Mouse (Mus musculus): ENCODE results near the gene Rbm26. TPM values are rescaled to one million over a fixed set of nuclear protein-coding genes. Genes with fewer than 3 reads are reported as not detected.

The Rbm26 gene
- polyA plus RNA-seq (2015; fragmentation: Nextera tagmentation; extraction: Ambion mirVana), result 38.1 and 43.6 TPM in 2 replicates

DNA sequence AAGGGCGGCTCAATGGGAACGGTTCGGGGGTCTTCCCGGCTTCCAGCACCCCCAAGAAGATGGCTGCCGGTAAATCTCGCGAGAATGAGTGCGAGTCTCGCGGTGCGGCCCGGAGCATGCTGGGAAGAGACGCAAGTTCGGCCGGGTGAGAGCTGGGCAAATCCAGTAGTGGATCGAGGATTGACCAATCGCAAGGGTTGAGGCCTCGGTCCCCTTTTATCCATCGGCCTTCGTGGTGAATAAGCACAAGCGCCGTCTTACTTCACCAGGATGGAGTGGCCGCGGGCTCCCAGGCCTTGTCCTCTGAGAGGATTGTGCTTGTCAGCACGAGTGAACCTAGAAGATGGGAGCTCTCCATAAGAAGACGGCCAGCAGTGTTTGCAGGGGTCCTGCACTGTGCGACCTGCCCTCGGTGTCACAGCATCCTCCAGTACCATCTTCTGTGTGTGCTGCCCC lies at the start of gene Rbm26:
Rbm26 (minus strand) TSS at position 90 of the 456 bp plus-strand sequence.
- Histone ChIP-seq H3K9ac (replicated peaks) (peak within 1 kb of the TSS; percentile 98), H3K4me2 (replicated peaks) (peak within 1 kb of the TSS; percentile 84), H3K36me3 (no peaks in the 10 kb centered on the region), H3K27me3 (no peaks in the 10 kb centered on the region), H3K4me1 (replicated peaks) (peaks cover 31% of the 10 kb centered on the region), H3K27ac (peak within 1 kb of the TSS; percentile 96), H3K9me3 (no peaks in the 10 kb centered on the region), H3K4me3 (replicated peaks) (peak within 1 kb of the TSS; percentile 97)
- WGBS, result under 1% methylated on average over 28 of the region's 28 CpGs
- peak; percentile 98 for ATAC-seq

DNA sequence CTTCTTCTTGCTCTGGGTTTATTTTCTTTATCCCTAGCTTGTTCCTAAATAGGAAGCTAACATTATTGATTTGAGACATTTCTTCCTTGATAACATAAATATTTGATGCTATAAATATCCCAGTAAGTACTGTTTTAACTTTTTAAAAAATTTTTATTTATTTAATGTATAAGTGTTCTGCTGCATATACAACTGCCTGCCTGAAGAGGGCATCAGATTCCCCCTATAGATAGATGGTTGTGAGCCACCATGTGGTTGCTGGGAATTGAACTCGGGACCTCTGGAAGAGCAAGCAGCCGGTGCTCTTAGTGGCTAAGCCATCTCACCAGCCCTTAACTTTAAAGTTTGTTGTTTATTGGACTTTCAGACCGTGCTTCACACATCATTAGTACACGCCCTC lies 48.7 kb upstream of the Rbm26 start:
- H3K36me3 ChIP-seq, result no peaks in the 10 kb centered on the region
- H3K4me1 ChIP-seq (replicated peaks), result no peaks in the 10 kb centered on the region
- no peaks in the 10 kb centered on the region for H3K9me3 ChIP-seq
- no peak overlapping the region for H3K9ac ChIP-seq (replicated peaks)
- no peaks in the 10 kb centered on the region for H3K27me3 ChIP-seq
- H3K4me3 ChIP-seq (replicated peaks), result no peak overlapping the region
- H3K27ac ChIP-seq, result no peak overlapping the region
- WGBS, result 92% methylated on average over 4 of the region's 4 CpGs
- H3K4me2 ChIP-seq (replicated peaks), result no peak overlapping the region
- no peak for ATAC-seq

DNA sequence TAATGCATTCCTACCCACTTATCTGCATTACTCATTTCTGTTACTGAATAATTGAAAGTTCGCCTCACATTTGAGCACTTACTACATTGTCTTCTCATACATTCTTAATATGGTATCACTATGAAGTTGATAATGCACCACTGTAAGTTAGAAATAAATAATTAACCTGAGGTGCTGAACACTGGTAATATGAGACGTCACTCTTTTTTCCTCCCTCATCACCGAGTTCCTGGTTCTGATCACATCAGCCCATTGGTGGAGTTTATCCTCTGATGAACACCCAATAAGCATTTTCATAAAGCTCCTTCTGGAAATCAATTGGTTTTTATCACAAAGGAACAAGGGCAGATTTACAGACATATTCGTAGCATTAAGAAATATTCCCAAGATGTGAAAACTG lies 45.1 kb upstream of the Rbm26 start:
- no peak for ATAC-seq
- Histone ChIP-seq H3K27ac (no peak overlapping the region), H3K9me3 (no peaks in the 10 kb centered on the region), H3K9ac (replicated peaks) (no peak overlapping the region), H3K27me3 (no peaks in the 10 kb centered on the region), H3K4me1 (replicated peaks) (no peaks in the 10 kb centered on the region), H3K36me3 (no peaks in the 10 kb centered on the region), H3K4me2 (replicated peaks) (no peak overlapping the region), H3K4me3 (replicated peaks) (no peak overlapping the region)
- WGBS, result 88% methylated on average over 4 of the region's 4 CpGs

DNA sequence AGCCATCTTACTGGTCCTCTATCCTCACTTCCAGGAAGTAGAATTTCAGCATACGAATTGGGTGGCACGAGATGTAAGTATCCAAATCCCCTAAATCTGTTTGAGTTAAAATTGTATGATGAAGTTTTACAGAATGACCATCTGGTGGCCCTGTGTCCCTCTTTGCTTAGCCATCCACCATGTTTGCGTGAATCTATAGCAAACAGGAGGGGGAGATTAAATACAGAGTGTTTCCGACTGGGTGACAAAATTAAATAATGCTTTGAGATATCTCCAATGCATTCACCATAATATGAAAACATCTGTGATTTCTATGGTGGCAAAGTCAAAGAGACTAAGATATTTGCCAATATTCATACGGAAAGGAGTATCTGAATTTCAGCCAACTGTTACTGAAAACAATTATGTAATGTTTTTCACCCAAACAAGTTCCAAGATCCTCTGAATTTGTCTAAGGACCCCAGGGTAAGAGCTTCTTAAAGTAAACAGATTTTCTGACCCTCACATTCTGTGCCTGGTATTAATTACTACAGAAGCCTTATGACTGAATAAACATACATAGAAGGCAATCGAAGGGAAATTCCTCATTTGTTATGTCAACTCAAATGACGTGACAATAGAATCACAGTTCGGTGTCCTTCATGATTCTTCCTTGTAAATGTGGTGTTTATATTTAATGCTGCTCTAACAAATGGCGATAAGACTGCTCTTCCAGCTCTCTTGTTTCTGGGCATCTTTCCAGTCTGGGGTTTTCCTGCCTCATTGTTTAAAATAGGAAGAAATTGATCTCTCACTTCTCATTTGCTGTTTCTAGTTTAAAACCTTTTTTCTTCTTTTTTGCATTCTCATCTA lies 42.6 kb upstream of the Rbm26 start:
- H3K4me3 ChIP-seq (replicated peaks), result no peak overlapping the region
- H3K4me2 ChIP-seq (replicated peaks), result no peak overlapping the region
- H3K4me1 ChIP-seq (replicated peaks), result no peaks in the 10 kb centered on the region
- no peak for ATAC-seq
- H3K27me3 ChIP-seq, result no peaks in the 10 kb centered on the region
- WGBS, result 91% methylated on average over 9 of the region's 9 CpGs
- H3K27ac ChIP-seq, result no peak overlapping the region
- no peaks in the 10 kb centered on the region for H3K9me3 ChIP-seq
- no peak overlapping the region for H3K9ac ChIP-seq (replicated peaks)
- H3K36me3 ChIP-seq, result no peaks in the 10 kb centered on the region

DNA sequence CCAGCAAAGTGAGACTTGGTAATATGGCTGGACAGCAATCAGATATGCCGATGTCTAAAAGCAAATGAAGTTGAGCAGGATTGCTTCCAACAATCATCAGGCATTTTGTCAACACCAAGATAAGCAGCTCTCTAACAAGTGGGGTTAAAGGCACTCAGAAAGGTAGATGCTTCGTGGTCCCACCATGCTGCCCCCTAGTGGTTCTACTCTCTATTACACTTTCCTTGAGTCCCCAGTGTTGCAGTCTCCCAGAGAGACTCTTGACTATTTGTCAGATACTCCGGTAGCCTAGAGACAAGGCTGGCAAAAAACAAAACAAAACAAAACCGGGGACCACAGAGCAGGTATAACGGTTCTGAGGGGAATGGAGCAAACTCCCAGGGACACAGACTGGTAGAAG lies 21.3 kb upstream of the Rbm26 start:
- Histone ChIP-seq H3K27ac (no peak overlapping the region), H3K27me3 (no peaks in the 10 kb centered on the region), H3K9me3 (no peaks in the 10 kb centered on the region), H3K4me3 (replicated peaks) (no peak overlapping the region), H3K4me2 (replicated peaks) (no peak overlapping the region), H3K9ac (replicated peaks) (no peak overlapping the region), H3K4me1 (replicated peaks) (no peaks in the 10 kb centered on the region), H3K36me3 (no peaks in the 10 kb centered on the region)
- ATAC-seq, result no peak
- 59% methylated on average over 5 of the region's 5 CpGs for WGBS

DNA sequence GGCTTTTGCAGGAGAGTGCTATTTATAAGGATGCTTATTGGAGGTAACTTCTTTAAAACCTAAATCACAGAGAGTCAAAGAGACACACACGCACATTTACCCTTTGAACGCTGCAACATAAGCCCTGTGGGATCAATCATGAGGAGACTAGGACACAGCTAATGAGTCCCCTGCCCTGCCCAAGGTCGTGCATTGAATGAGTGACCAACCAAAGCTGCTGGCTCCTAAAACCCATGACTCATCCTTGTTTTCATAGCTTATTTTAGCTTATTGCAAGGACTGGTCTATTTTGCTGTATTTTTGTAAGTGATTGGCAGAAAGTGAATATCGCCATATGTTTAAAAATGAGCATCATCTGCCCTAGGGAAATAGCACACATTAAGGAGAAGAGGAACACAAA lies 17.6 kb upstream of the Rbm26 start:
- 65% methylated on average over 4 of the region's 4 CpGs for WGBS
- no peak overlapping the region for H3K9ac ChIP-seq (replicated peaks)
- no peaks in the 10 kb centered on the region for H3K27me3 ChIP-seq
- no peak for ATAC-seq
- H3K4me2 ChIP-seq (replicated peaks), result no peak overlapping the region
- no peaks in the 10 kb centered on the region for H3K4me1 ChIP-seq (replicated peaks)
- no peaks in the 10 kb centered on the region for H3K36me3 ChIP-seq
- H3K27ac ChIP-seq, result no peak overlapping the region
- no peaks in the 10 kb centered on the region for H3K9me3 ChIP-seq
- no peak overlapping the region for H3K4me3 ChIP-seq (replicated peaks)

DNA sequence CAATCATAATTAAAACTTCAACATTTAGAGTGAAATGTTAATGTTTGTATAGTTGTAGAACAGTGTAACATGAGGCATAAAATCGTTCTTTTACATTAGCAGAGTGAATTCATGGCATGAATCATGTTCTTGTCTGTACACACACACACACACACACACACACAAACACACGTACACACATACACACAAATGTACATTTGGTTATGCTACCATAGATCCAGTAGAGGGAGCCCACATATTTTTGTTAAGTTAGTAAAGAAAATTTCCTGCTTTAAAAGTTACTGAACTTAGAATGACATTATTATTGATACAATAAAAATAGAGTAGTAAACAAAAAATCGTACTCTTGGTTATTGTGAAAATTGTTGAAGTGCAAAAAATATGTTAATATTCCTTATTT lies 7.7 kb upstream of the Rbm26 start:
- H3K4me3 ChIP-seq (replicated peaks), result no peak overlapping the region
- no peak overlapping the region for H3K9ac ChIP-seq (replicated peaks)
- H3K9me3 ChIP-seq, result no peaks in the 10 kb centered on the region
- ATAC-seq, result no peak
- H3K36me3 ChIP-seq, result no peaks in the 10 kb centered on the region
- no peak overlapping the region for H3K27ac ChIP-seq
- WGBS, result 84% methylated on average over 3 of the region's 3 CpGs
- no peak overlapping the region for H3K4me2 ChIP-seq (replicated peaks)
- H3K27me3 ChIP-seq, result no peaks in the 10 kb centered on the region
- no peaks in the 10 kb centered on the region for H3K4me1 ChIP-seq (replicated peaks)

DNA sequence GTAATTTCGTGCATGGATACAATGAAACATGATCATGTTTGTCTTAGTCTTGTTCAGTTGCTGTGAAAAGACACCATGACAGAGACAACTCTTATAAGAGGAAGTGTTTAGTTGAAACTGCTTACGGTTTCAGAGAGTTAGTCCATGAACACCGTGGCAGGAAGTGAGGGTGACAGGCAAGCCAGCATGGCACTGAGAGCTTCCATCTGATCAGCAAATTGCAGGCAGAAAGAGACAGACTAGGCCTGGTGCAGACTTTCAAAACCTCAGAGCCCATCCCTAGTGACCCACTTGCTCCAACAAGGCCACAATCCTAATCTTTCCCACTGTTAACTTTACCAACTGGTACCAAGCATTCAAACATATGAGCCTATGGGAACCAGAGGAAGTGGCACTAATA lies 5.7 kb upstream of the Rbm26 start:
- Histone ChIP-seq H3K27me3 (no peaks in the 10 kb centered on the region), H3K4me3 (replicated peaks) (no peak overlapping the region), H3K4me1 (replicated peaks) (no peaks in the 10 kb centered on the region), H3K9ac (replicated peaks) (no peak overlapping the region), H3K27ac (no peak overlapping the region), H3K9me3 (no peaks in the 10 kb centered on the region), H3K36me3 (no peaks in the 10 kb centered on the region), H3K4me2 (replicated peaks) (no peak overlapping the region)
- WGBS, result 81% methylated on average over 3 of the region's 3 CpGs
- no peak for ATAC-seq

DNA sequence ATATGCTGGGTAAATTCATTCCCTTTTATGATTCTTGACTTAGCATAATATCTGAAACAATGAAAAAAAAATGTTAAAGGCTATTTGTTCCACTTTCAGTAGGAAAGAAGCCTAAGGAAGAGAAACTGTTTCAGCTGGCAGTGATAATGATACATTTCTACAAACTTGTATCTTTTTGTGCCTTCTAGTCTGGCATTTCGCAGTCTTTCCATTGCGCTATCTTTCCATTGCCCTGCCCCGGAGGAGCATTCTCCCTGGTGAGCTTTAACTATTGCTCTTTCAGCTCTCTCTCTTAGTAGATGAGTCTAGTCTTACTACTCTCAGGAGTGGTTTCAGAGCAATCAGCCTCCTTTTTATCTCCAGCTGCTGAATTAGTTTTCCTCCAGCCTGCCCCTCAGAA lies 2.6 kb upstream of the Rbm26 start:
- no peak for ATAC-seq
- WGBS, result 93% methylated on average over 3 of the region's 3 CpGs
- Histone ChIP-seq H3K27me3 (no peaks in the 10 kb centered on the region), H3K4me1 (replicated peaks) (peaks cover 14% of the 10 kb centered on the region), H3K9ac (replicated peaks) (no peak overlapping the region), H3K27ac (no peak overlapping the region), H3K9me3 (no peaks in the 10 kb centered on the region), H3K4me3 (replicated peaks) (no peak overlapping the region), H3K36me3 (no peaks in the 10 kb centered on the region), H3K4me2 (replicated peaks) (no peak overlapping the region)

DNA sequence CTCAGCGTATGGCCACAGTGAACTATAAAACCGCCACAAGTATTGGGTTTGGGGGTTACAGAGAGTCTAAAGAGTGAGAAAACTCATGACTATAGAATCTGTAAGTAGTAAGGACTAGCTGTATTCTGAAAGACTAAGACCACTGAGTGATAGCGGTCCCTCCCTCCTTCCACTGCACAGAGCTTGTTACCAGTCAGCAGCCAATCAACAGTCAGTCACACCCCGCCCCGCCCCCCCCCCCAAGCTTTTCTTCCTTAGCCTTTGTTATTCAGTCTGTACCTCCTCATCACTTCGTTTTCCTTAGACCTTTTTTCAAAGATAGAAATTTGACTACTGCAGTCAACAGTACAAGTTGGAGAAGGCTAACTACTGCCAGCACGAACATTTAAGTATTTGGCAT lies 1.9 kb upstream of the Rbm26 start:
- Histone ChIP-seq H3K4me2 (replicated peaks) (no peak overlapping the region), H3K27ac (no peak overlapping the region)

DNA sequence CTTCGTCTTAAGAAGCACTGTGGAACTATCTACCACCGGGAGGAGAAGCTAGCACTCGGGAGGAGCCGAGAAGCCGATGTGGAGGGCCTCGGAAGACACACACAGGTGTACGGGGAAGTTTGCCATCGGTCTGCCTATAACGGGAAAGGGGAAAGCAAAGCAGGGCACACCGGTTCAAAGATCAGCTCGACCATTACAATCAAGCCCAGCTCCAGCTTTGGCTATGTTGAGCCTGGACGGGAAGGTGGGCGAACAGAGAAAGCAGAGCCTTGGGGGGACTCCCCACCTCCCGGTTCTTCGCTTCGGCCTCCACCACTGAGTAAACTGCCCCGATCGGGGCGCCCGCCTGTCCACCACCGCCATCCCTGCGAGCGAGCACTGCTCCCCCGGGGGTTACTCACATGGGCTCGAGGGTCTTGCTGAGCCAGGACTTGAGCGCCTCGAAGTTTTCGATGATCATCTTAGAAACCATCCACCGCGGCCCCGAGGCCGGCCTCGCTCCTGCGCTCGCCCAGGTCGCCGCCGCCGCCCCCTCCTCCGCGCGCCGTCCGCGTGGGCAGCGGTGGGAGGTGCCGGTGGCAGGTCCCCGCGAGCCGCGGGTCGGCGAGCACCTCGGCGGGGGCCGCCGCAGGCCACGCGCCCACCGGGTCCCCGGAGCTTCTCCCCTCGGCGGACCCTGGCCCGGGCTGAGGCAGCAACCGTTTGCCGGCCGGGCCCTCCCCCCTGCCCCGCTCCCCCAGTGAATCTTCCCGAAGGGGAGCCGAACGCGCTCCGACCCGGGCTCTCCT lies 552 bp downstream of the Rbm26 start:
- no peaks in the 10 kb centered on the region for H3K9me3 ChIP-seq
- no peaks in the 10 kb centered on the region for H3K36me3 ChIP-seq
- peak; percentile 88 for ATAC-seq
- no peaks in the 10 kb centered on the region for H3K27me3 ChIP-seq
- WGBS, result under 1% methylated on average over 56 of the region's 74 CpGs
- peak overlapping the region; percentile 96 for H3K27ac ChIP-seq
- H3K4me1 ChIP-seq (replicated peaks), result peaks cover 33% of the 10 kb centered on the region
- H3K4me2 ChIP-seq (replicated peaks), result peak overlapping the region; percentile 84
- H3K9ac ChIP-seq (replicated peaks), result peak overlapping the region; percentile 98
- peak overlapping the region; percentile 97 for H3K4me3 ChIP-seq (replicated peaks)

More for the DNA sequence above, 1.9 kb upstream of the Rbm26 start:
- no peak for ATAC-seq
- no peaks in the 10 kb centered on the region for H3K9me3 ChIP-seq
- 47% methylated on average over 7 of the region's 7 CpGs for WGBS
- peaks cover 18% of the 10 kb centered on the region for H3K4me1 ChIP-seq (replicated peaks)
- no peak overlapping the region for H3K9ac ChIP-seq (replicated peaks)
- H3K36me3 ChIP-seq, result no peaks in the 10 kb centered on the region
- no peaks in the 10 kb centered on the region for H3K27me3 ChIP-seq
- H3K4me3 ChIP-seq (replicated peaks), result no peak overlapping the region

DNA sequence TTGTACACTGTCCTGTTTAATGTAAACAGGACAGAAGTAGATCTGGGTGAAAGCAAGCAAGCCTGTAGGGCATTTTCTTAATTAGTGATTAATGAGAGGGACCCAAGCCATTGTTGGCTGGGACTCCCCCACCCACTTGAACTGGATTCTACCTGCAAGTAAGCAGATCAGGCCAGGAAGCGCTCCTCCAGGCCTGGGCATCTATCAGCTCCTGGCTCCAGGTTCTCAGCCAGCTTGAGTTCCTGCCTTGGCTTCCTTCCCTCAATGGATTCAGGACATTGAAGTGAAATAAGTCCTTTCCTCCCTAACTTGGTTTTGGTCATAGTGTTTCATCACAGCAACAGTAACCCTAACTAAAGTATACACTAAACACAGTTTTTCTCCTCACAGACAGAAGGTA lies 9.9 kb downstream of the Rbm26 start:
- WGBS, result 95% methylated on average over 1 of the region's 1 CpGs
- Histone ChIP-seq H3K36me3 (no peaks in the 10 kb centered on the region), H3K27me3 (no peaks in the 10 kb centered on the region)

More for the DNA sequence above, 9.9 kb downstream of the Rbm26 start:
- Histone ChIP-seq H3K4me1 (replicated peaks) (peaks cover 18% of the 10 kb centered on the region; the same call in 1 of the 2 replicates), H3K9ac (replicated peaks) (no peak overlapping the region), H3K4me2 (replicated peaks) (no peak overlapping the region), H3K9me3 (no peaks in the 10 kb centered on the region), H3K27ac (no peak overlapping the region), H3K4me3 (replicated peaks) (no peak overlapping the region)
- no peak for ATAC-seq

All from midbrain, embryonic 13.5 days (tissue).